Mouse (Mus musculus): ENCODE data around the gene Prkce. TPM values are rescaled to one million over a fixed set of nuclear protein-coding genes. Genes with fewer than 3 reads are reported as not detected.

The Prkce gene
- polyA plus RNA-seq, 1 experiment from 2014 or later: 12.2 TPM

- WGBS: 68% methylated on average over 10 of the region's 10 CpGs
- Histone ChIP-seq H3K4me2 (ENCODE audit: low read length) (no peak overlapping the region), H3K36me3 (ENCODE audit: control insufficient read depth, insufficient read depth, low read length) (no peaks in the 10 kb centered on the region), H3K27me3 (ENCODE audit: control insufficient read depth, insufficient read depth, low read length) (no peaks in the 10 kb centered on the region), H3K4me1 (ENCODE audit: control insufficient read depth in 2 of 2, insufficient read depth in 2 of 2, low read length in 2 of 2) (peaks cover 1 to 5% of the 10 kb centered on the region in 2 experiments; a peak in 1 of 4 replicates), H3K9ac (ENCODE audit: low read length) (no peak overlapping the region), H3K27ac (replicated peaks in 1 of 2; ENCODE audit: control insufficient read depth in 1 of 2, insufficient read depth in 1 of 2, low read depth in 2 of 2, low read length in 2 of 2) (no peak overlapping the region), H3K9me3 (ENCODE audit: control insufficient read depth, low read length) (no peaks in the 10 kb centered on the region), H3K4me3 (ENCODE audit: control insufficient read depth in 1 of 2, insufficient read depth in 1 of 2, low read depth in 1 of 2, low read length in 2 of 2) (no peak overlapping the region)
- ATAC-seq (ENCODE audit: insufficient number of reproducible peaks, insufficient read depth, low FRiP score, low read depth): no peak
These were observed 253.2 kb downstream of the Prkce start for GRCm38 (mm10) chr17:86420646-86421338.

GRCm38 (mm10) chr17:86422023-86422422 is 254.4 kb downstream of the Prkce start:
- H3K27me3 ChIP-seq (ENCODE audit: control insufficient read depth, insufficient read depth, low read length): no peaks in the 10 kb centered on the region
- H3K9ac ChIP-seq (ENCODE audit: low read length): no peak overlapping the region
- no peak for ATAC-seq (ENCODE audit: insufficient number of reproducible peaks, insufficient read depth, low FRiP score, low read depth)
- no peaks in the 10 kb centered on the region for H3K36me3 ChIP-seq (ENCODE audit: control insufficient read depth, insufficient read depth, low read length)
- no peaks in the 10 kb centered on the region for H3K9me3 ChIP-seq (ENCODE audit: control insufficient read depth, low read length)
- no peak overlapping the region for H3K4me2 ChIP-seq (ENCODE audit: low read length)
- H3K4me1 ChIP-seq (ENCODE audit: control insufficient read depth in 2 of 2, insufficient read depth in 2 of 2, low read length in 2 of 2): no peaks in the 10 kb centered on the region
- 79% methylated on average over 4 of the region's 4 CpGs for WGBS
- no peak overlapping the region for H3K4me3 ChIP-seq (ENCODE audit: control insufficient read depth in 1 of 2, insufficient read depth in 1 of 2, low read depth in 1 of 2, low read length in 2 of 2)
- H3K27ac ChIP-seq (replicated peaks in 1 of 2; ENCODE audit: control insufficient read depth in 1 of 2, insufficient read depth in 1 of 2, low read depth in 2 of 2, low read length in 2 of 2): no peak overlapping the region

GRCm38 (mm10) chr17:86429877-86430276 is 262.3 kb downstream of the Prkce start:
- no peaks in the 10 kb centered on the region for H3K36me3 ChIP-seq (ENCODE audit: control insufficient read depth, insufficient read depth, low read length)
- WGBS: 85% methylated on average over 6 of the region's 6 CpGs
- H3K4me2 ChIP-seq (ENCODE audit: low read length): no peak overlapping the region
- H3K9ac ChIP-seq (ENCODE audit: low read length): no peak overlapping the region
- no peak overlapping the region for H3K4me3 ChIP-seq (ENCODE audit: control insufficient read depth in 1 of 2, insufficient read depth in 1 of 2, low read depth in 1 of 2, low read length in 2 of 2)
- H3K4me1 ChIP-seq (ENCODE audit: control insufficient read depth in 2 of 2, insufficient read depth in 2 of 2, low read length in 2 of 2): peaks cover 6 to 16% of the 10 kb centered on the region in 2 experiments
- H3K27me3 ChIP-seq (ENCODE audit: control insufficient read depth, insufficient read depth, low read length): no peaks in the 10 kb centered on the region
- H3K9me3 ChIP-seq (ENCODE audit: control insufficient read depth, low read length): no peaks in the 10 kb centered on the region
- no peak overlapping the region for H3K27ac ChIP-seq (replicated peaks in 1 of 2; ENCODE audit: control insufficient read depth in 1 of 2, insufficient read depth in 1 of 2, low read depth in 2 of 2, low read length in 2 of 2)
- ATAC-seq (ENCODE audit: insufficient number of reproducible peaks, insufficient read depth, low FRiP score, low read depth): no peak

- H3K27ac ChIP-seq (replicated peaks in 1 of 2; ENCODE audit: control insufficient read depth in 1 of 2, insufficient read depth in 1 of 2, low read depth in 2 of 2, low read length in 2 of 2): peak overlapping the region in 1 of 2 experiments; percentile 33; a peak in 1 of 4 replicates
- 22% methylated on average over 2 of the region's 2 CpGs for WGBS
- ATAC-seq (ENCODE audit: insufficient number of reproducible peaks, insufficient read depth, low FRiP score, low read depth): no peak
These were observed 265.5 kb downstream of the Prkce start for GRCm38 (mm10) chr17:86433117-86433516.

GRCm38 (mm10) chr17:86433813-86434212 is 266.2 kb downstream of the Prkce start:
- Histone ChIP-seq H3K27ac (replicated peaks in 1 of 2; ENCODE audit: control insufficient read depth in 1 of 2, insufficient read depth in 1 of 2, low read depth in 2 of 2, low read length in 2 of 2) (peak overlapping the region; percentile 41 to 62), H3K9me3 (ENCODE audit: control insufficient read depth, low read length) (no peaks in the 10 kb centered on the region), H3K4me3 (ENCODE audit: control insufficient read depth in 1 of 2, insufficient read depth in 1 of 2, low read depth in 1 of 2, low read length in 2 of 2) (no peak overlapping the region), H3K9ac (ENCODE audit: low read length) (no peak overlapping the region), H3K36me3 (ENCODE audit: control insufficient read depth, insufficient read depth, low read length) (no peaks in the 10 kb centered on the region), H3K4me1 (ENCODE audit: control insufficient read depth in 2 of 2, insufficient read depth in 2 of 2, low read length in 2 of 2) (peaks cover 25 to 42% of the 10 kb centered on the region in 2 experiments), H3K27me3 (ENCODE audit: control insufficient read depth, insufficient read depth, low read length) (no peaks in the 10 kb centered on the region), H3K4me2 (ENCODE audit: low read length) (no peak overlapping the region)
- 77% methylated on average over 11 of the region's 11 CpGs for whole genome bisulfite sequencing
- ATAC-seq (ENCODE audit: insufficient number of reproducible peaks, insufficient read depth, low FRiP score, low read depth): 0 out of 2 replicates have a peak, but pooled peaks have one; percentile 20

More at GRCm38 (mm10) chr17:86433117-86433516, 265.5 kb downstream of the Prkce start:
- Histone ChIP-seq H3K4me3 (ENCODE audit: control insufficient read depth in 1 of 2, insufficient read depth in 1 of 2, low read depth in 1 of 2, low read length in 2 of 2) (no peak overlapping the region), H3K27me3 (ENCODE audit: control insufficient read depth, insufficient read depth, low read length) (no peaks in the 10 kb centered on the region), H3K9ac (ENCODE audit: low read length) (no peak overlapping the region), H3K9me3 (ENCODE audit: control insufficient read depth, low read length) (no peaks in the 10 kb centered on the region), H3K4me2 (ENCODE audit: low read length) (no peak overlapping the region), H3K4me1 (ENCODE audit: control insufficient read depth in 2 of 2, insufficient read depth in 2 of 2, low read length in 2 of 2) (peaks cover 21 to 35% of the 10 kb centered on the region in 2 experiments), H3K36me3 (ENCODE audit: control insufficient read depth, insufficient read depth, low read length) (no peaks in the 10 kb centered on the region)

- ATAC-seq (ENCODE audit: insufficient number of reproducible peaks, insufficient read depth, low FRiP score, low read depth): no peak
- 73% methylated on average over 2 of the region's 2 CpGs for WGBS
- no peak overlapping the region for H3K4me2 ChIP-seq (ENCODE audit: low read length)
- H3K36me3 ChIP-seq (ENCODE audit: control insufficient read depth, insufficient read depth, low read length): no peaks in the 10 kb centered on the region
- no peaks in the 10 kb centered on the region for H3K9me3 ChIP-seq (ENCODE audit: control insufficient read depth, low read length)
- H3K9ac ChIP-seq (ENCODE audit: low read length): no peak overlapping the region
- H3K27me3 ChIP-seq (ENCODE audit: control insufficient read depth, insufficient read depth, low read length): no peaks in the 10 kb centered on the region
- peaks cover 34 to 51% of the 10 kb centered on the region in 2 experiments for H3K4me1 ChIP-seq (ENCODE audit: control insufficient read depth in 2 of 2, insufficient read depth in 2 of 2, low read length in 2 of 2)
- H3K4me3 ChIP-seq (ENCODE audit: control insufficient read depth in 1 of 2, insufficient read depth in 1 of 2, low read depth in 1 of 2, low read length in 2 of 2): no peak overlapping the region
- H3K27ac ChIP-seq (replicated peaks in 1 of 2; ENCODE audit: control insufficient read depth in 1 of 2, insufficient read depth in 1 of 2, low read depth in 2 of 2, low read length in 2 of 2): peak overlapping the region in 1 of 2 experiments; percentile 71; a peak in 1 of 4 replicates
These were observed 267.2 kb downstream of the Prkce start for GRCm38 (mm10) chr17:86434781-86435180.

- Histone ChIP-seq H3K4me2 (ENCODE audit: low read length) (no peak overlapping the region), H3K4me1 (ENCODE audit: control insufficient read depth in 2 of 2, insufficient read depth in 2 of 2, low read length in 2 of 2) (peaks cover 34 to 51% of the 10 kb centered on the region in 2 experiments), H3K9ac (ENCODE audit: low read length) (0 out of 2 replicates have a peak overlapping the region, but pooled peaks have one; percentile 3), H3K27ac (replicated peaks in 1 of 2; ENCODE audit: control insufficient read depth in 1 of 2, insufficient read depth in 1 of 2, low read depth in 2 of 2, low read length in 2 of 2) (peak overlapping the region; percentile 33 to 71; a peak in 3 of 4 replicates), H3K9me3 (ENCODE audit: control insufficient read depth, low read length) (no peaks in the 10 kb centered on the region), H3K27me3 (ENCODE audit: control insufficient read depth, insufficient read depth, low read length) (no peaks in the 10 kb centered on the region), H3K36me3 (ENCODE audit: control insufficient read depth, insufficient read depth, low read length) (no peaks in the 10 kb centered on the region), H3K4me3 (ENCODE audit: control insufficient read depth in 1 of 2, insufficient read depth in 1 of 2, low read depth in 1 of 2, low read length in 2 of 2) (no peak overlapping the region)
- no peak for ATAC-seq (ENCODE audit: insufficient number of reproducible peaks, insufficient read depth, low FRiP score, low read depth)
- WGBS: 50% methylated on average over 1 of the region's 1 CpGs
These were observed 268.0 kb downstream of the Prkce start for GRCm38 (mm10) chr17:86435570-86435969.

All from heart, embryonic 14.5 days (tissue).